Mouse (Mus musculus) Patski (cell line): ENCODE results near the gene Lum. TPM values are rescaled to one million over a fixed set of nuclear protein-coding genes. Genes with fewer than 3 reads are reported as not detected.

Experiments used
- ATAC-seq: fragments of 100-300 bp; one replicate; pipeline ENCODE4 v1.8.0; 2021
- CTCF ChIA-PET: fragments of 350-600 bp; sonication (Branson Sonifier 250); formaldehyde crosslinking; loops from one replicate; lab custom pipeline; 2022; ENCODE audit warnings: inconsistent platforms; lab: Charles Lee
- POLR2A ChIA-PET: fragments of 350-600 bp; sonication (Branson Sonifier 250); formaldehyde crosslinking; loops from one replicate; lab custom pipeline; 2022; ENCODE audit warnings: antibody characterized with exemption, inconsistent platforms; lab: Charles Lee
- DNase-seq: peaks from one replicate; pipeline ENCODE4 v3.0.0-alpha.2; 2011; ENCODE audit warnings: low read depth, low spot score
- H3K27me3 ChIP-seq: fragments of 371-371 bp; one replicate; pipeline ENCODE4 v1.5.1; 2021
- CTCF ChIP-seq: fragments of 100-300 bp; IDR thresholded peaks from one replicate; pipeline ENCODE4 v1.5.1; 2021
- in situ Hi-C: fragments of 300-500 bp; cut with MboI; formaldehyde crosslinking; loops from 3 replicates; pipeline ENCODE4 v1.11.1; 2018; ENCODE audit warnings: low pct_unique_long_range_greater_than_20kb, mixed read lengths
- polyA plus RNA-seq: library from polyadenylated mRNA; unstranded; gene quantifications from one replicate; pipeline ENCODE4 v1.2.3, GENCODE M21; 2021

The Lum gene
- polyA plus RNA-seq, 1 experiment from 2014 or later, result not detected

- ChIA-PET CTCF (no interaction called here), POLR2A (no interaction called here)
- in situ Hi-C loops, result no loop called here
- no peak for DNase-seq
- H3K27me3 ChIP-seq, result peaks cover 13% of the 10 kb centered on the region
- ATAC-seq, result no peak
- TF ChIP-seq CTCF, result no peak
These were observed 26.1 kb downstream of the Lum start for GRCm38 (mm10) chr10:97591036-97591435.

- peaks cover 13% of the 10 kb centered on the region for H3K27me3 ChIP-seq
- in situ Hi-C loops, result no loop called here
- DNase-seq (no peak), ATAC-seq (no peak)
- ChIA-PET POLR2A (no interaction called here), CTCF (no interaction called here)
- no peak for TF ChIP-seq CTCF
These were observed 26.8 kb downstream of the Lum start for GRCm38 (mm10) chr10:97591685-97592084.

GRCm38 (mm10) chr10:97595680-97596079 lies 30.8 kb downstream of the Lum start:
- no peak for DNase-seq
- ChIA-PET CTCF (interaction anchor here (1.2 kb wide), 1 partner anchor 13 kb away, joined by 4 read pairs; no protein-coding TSS in a partner anchor), POLR2A (no interaction called here)
- H3K27me3 ChIP-seq, result peaks cover 10% of the 10 kb centered on the region
- in situ Hi-C loops, result no loop called here
- no peak for TF ChIP-seq CTCF
- no peak for ATAC-seq

- DNase-seq, result no peak
- no peak for ATAC-seq
- POLR2A ChIA-PET, result no interaction called here
- CTCF ChIA-PET, result no interaction called here
- H3K27me3 ChIP-seq, result peaks cover 12% of the 10 kb centered on the region
- in situ Hi-C loops, result no loop called here
- no peak for TF ChIP-seq CTCF
These were observed 36.8 kb downstream of the Lum start for GRCm38 (mm10) chr10:97601744-97602143.

GRCm38 (mm10) chr10:97603256-97603655 lies 38.3 kb downstream of the Lum start:
- ATAC-seq (no peak), DNase-seq (no peak)
- in situ Hi-C loops, result no loop called here
- CTCF ChIA-PET, result interaction anchor here (1.0 kb wide), 1 partner anchor 227 kb away, joined by 3 read pairs; no protein-coding TSS in a partner anchor
- no peak for TF ChIP-seq CTCF
- POLR2A ChIA-PET, result no interaction called here
- H3K27me3 ChIP-seq, result peaks cover 15% of the 10 kb centered on the region

- H3K27me3 ChIP-seq, result peaks cover 15% of the 10 kb centered on the region
- DNase-seq (no peak), ATAC-seq (no peak)
- ChIA-PET POLR2A (no interaction called here), CTCF (no interaction called here)
- TF ChIP-seq CTCF, result no peak
- in situ Hi-C loops, result no loop called here
These were observed 41.7 kb downstream of the Lum start, which contains the start of gene Kera for GRCm38 (mm10) chr10:97606579-97606978. Gene Kera, plus strand, starts transcription at chr10:97606879.

Other genes with a start within 250 kb of the Lum start
- 4.0 TPM for gene Dcn, start 85.5 kb upstream of the Lum start, polyA plus RNA-seq
- gene Kera, start 41.8 kb downstream of the Lum start, polyA plus RNA-seq, result not detected
- gene Epyc, start 78.9 kb downstream of the Lum start, polyA plus RNA-seq, result not detected
- not detected for gene Ccer1, start 127.9 kb downstream of the Lum start, polyA plus RNA-seq
- not detected for gene C030005K15Rik, start 161.6 kb downstream of the Lum start, polyA plus RNA-seq